Mouse (Mus musculus) liver, embryonic 11.5 days (tissue): ENCODE results near the gene C1qc. TPM values are rescaled to one million over a fixed set of nuclear protein-coding genes. Genes with fewer than 3 reads are reported as not detected.

Experiments used
- ATAC-seq: fragments of 200-750 bp; cut with Nextera tagmentation; replicated peaks from 2 replicates; pipeline ENCODE4 v1.8.0; 2017; ENCODE audit warnings: moderate number of reproducible peaks, mild to moderate bottlenecking, moderate TSS enrichment, moderate library complexity; ENCODE audit not compliant: low FRiP score
- DNase-seq: peaks from one replicate; pipeline ENCODE4 v3.0.0-alpha.2; 2017; ENCODE audit warnings: low spot score
- H3K27ac ChIP-seq: fragments of 300-500 bp; sonication (generic); 2 replicates; pipeline ENCODE4 v1.5.1; 2014; ENCODE audit warnings: mild to moderate bottlenecking, low read depth, low read length, control low read depth
- H3K27me3 ChIP-seq: fragments of 300-500 bp; sonication (generic); replicated peaks from 2 replicates; pipeline ENCODE4 v1.6.1; 2014; ENCODE audit warnings: low read length, mixed read lengths; ENCODE audit not compliant: control insufficient read depth, insufficient read depth
- H3K36me3 ChIP-seq: fragments of 300-500 bp; sonication (generic); 2 replicates; pipeline ENCODE4 v1.6.1; 2014; ENCODE audit warnings: mild to moderate bottlenecking, low read length, moderate library complexity, mixed read lengths; ENCODE audit not compliant: control insufficient read depth, insufficient read depth
- H3K4me1 ChIP-seq: fragments of 300-500 bp; sonication (generic); replicated peaks from 2 replicates; pipeline ENCODE4 v1.6.1; 2014; ENCODE audit warnings: low read length, mixed read lengths; ENCODE audit not compliant: control insufficient read depth, insufficient read depth
- H3K4me2 ChIP-seq: fragments of 300-500 bp; sonication (generic); 2 replicates; pipeline ENCODE4 v1.6.1; 2014; ENCODE audit warnings: mild to moderate bottlenecking, control low read depth, moderate library complexity
- H3K4me3 ChIP-seq: fragments of 300-500 bp; sonication (generic); 2 replicates; pipeline ENCODE4 v1.5.1; 2014; ENCODE audit warnings: low read depth, low read length, control low read depth
- H3K9ac ChIP-seq: fragments of 300-500 bp; sonication (generic); 2 replicates; pipeline ENCODE4 v1.6.1; 2014; ENCODE audit warnings: low read depth, low read length, control low read depth
- H3K9me3 ChIP-seq: fragments of 300-500 bp; sonication (generic); 2 replicates; pipeline ENCODE4 v1.6.1; 2016; ENCODE audit warnings: low read length, inconsistent platforms, mixed read lengths; ENCODE audit not compliant: control insufficient read depth
- WGBS: fragments of 180-500 bp; shearing (Covaris S2); extraction: QIAGEN DNeasy Blood & Tissue Kit; methylation state at CpG from one replicate; pipeline ENCODE4 v1.1.7; 2014; 5-methylcytosine and 5-hydroxymethylcytosine counted together
- polyA plus RNA-seq: library from polyadenylated mRNA; unstranded; fragments of >200 nt; fragmentation: Nextera tagmentation; extraction: Ambion mirVana; gene quantifications from 2 replicates; pipeline ENCODE4 v1.2.1, GENCODE M21; 2014

Gene C1qc
- polyA plus RNA-seq, 1 experiment from 2014 or later, result 42.0 TPM

GRCm38 (mm10) chr4:136889981-136890380 is 2.9 kb downstream of the C1qc start:
- Histone ChIP-seq H3K4me3 (no peak overlapping the region), H3K36me3 (no peaks in the 10 kb centered on the region), H3K9me3 (no peaks in the 10 kb centered on the region), H3K4me2 (no peak overlapping the region), H3K9ac (no peak overlapping the region), H3K27me3 (peaks cover 9% of the 10 kb centered on the region), H3K27ac (no peak overlapping the region), H3K4me1 (no peaks in the 10 kb centered on the region)
- DNase-seq, result no peak
- WGBS, result 82% methylated on average over 15 of the region's 15 CpGs
- ATAC-seq, result no peak

GRCm38 (mm10) chr4:136887714-136888113 is 5.2 kb downstream of the C1qc start:
- no peak overlapping the region for H3K4me2 ChIP-seq
- no peak overlapping the region for H3K9ac ChIP-seq
- WGBS, result 61% methylated on average over 5 of the region's 5 CpGs
- no peak for DNase-seq
- H3K9me3 ChIP-seq, result no peaks in the 10 kb centered on the region
- no peaks in the 10 kb centered on the region for H3K4me1 ChIP-seq
- no peaks in the 10 kb centered on the region for H3K36me3 ChIP-seq
- no peaks in the 10 kb centered on the region for H3K27me3 ChIP-seq
- no peak overlapping the region for H3K27ac ChIP-seq
- H3K4me3 ChIP-seq, result no peak overlapping the region
- no peak for ATAC-seq

GRCm38 (mm10) chr4:136886101-136886500 is 6.8 kb downstream of the C1qc start, which contains the start of gene C1qb:
Gene C1qb, minus strand, starts transcription at chr4:136886187.
- no peaks in the 10 kb centered on the region for H3K27me3 ChIP-seq
- H3K36me3 ChIP-seq, result no peaks in the 10 kb centered on the region
- no peak within 1 kb of the TSS for H3K4me2 ChIP-seq
- DNase-seq, result no peak
- 0 out of 2 replicates have a peak within 1 kb of the TSS, but pooled peaks have one; percentile 7 for H3K4me3 ChIP-seq
- ATAC-seq, result no peak
- H3K9me3 ChIP-seq, result no peaks in the 10 kb centered on the region
- no peaks in the 10 kb centered on the region for H3K4me1 ChIP-seq
- H3K27ac ChIP-seq, result no peak within 1 kb of the TSS
- H3K9ac ChIP-seq, result no peak within 1 kb of the TSS
- 59% methylated on average over 7 of the region's 7 CpGs for WGBS

- Histone ChIP-seq H3K27me3 (no peaks in the 10 kb centered on the region), H3K9me3 (no peaks in the 10 kb centered on the region), H3K27ac (no peak overlapping the region), H3K4me2 (no peak overlapping the region), H3K4me3 (no peak overlapping the region), H3K4me1 (no peaks in the 10 kb centered on the region), H3K36me3 (no peaks in the 10 kb centered on the region), H3K9ac (no peak overlapping the region)
- WGBS, result 19% methylated on average over 5 of the region's 5 CpGs
- ATAC-seq (0 out of 2 replicates have a peak, but pooled peaks have one; percentile 10), DNase-seq (no peak)
Measured at GRCm38 (mm10) chr4:136878601-136879000, 14.3 kb downstream of the C1qc start.

- Histone ChIP-seq H3K27me3 (no peaks in the 10 kb centered on the region), H3K4me2 (no peak overlapping the region), H3K9me3 (no peaks in the 10 kb centered on the region), H3K36me3 (no peaks in the 10 kb centered on the region), H3K9ac (no peak overlapping the region), H3K27ac (no peak overlapping the region), H3K4me1 (no peaks in the 10 kb centered on the region), H3K4me3 (no peak overlapping the region)
- ATAC-seq, result no peak
- 39% methylated on average over 8 of the region's 8 CpGs for WGBS
- no peak for DNase-seq
Measured at GRCm38 (mm10) chr4:136878171-136878570, 14.7 kb downstream of the C1qc start.

- Histone ChIP-seq H3K9me3 (no peaks in the 10 kb centered on the region), H3K9ac (no peak overlapping the region), H3K36me3 (no peaks in the 10 kb centered on the region), H3K4me1 (no peaks in the 10 kb centered on the region), H3K27me3 (no peaks in the 10 kb centered on the region), H3K27ac (no peak overlapping the region), H3K4me2 (no peak overlapping the region), H3K4me3 (no peak overlapping the region)
- ATAC-seq (no peak), DNase-seq (no peak)
- 25% methylated on average over 7 of the region's 7 CpGs for WGBS
Measured at GRCm38 (mm10) chr4:136876971-136877370, 15.9 kb downstream of the C1qc start.

DNA sequence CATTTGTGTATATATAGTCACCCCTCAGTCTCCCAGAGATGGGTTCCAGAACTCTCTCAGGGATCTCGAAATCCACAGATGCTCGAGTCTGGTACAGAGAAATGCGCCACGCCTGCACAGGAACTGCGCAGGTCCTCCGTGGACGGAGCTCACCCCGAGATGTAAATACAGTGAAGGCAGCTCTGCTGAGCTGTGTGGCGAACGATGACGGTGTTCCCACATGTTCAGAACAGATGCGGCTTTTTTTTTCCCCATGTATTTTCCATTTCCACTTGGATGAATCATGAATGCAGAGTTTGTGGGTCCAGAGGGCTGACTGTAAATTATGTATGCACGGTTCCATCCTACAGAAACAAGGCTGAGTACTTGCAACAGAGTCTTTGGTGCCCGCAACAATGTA is 17.9 kb downstream of the C1qc start:
- Histone ChIP-seq H3K4me2 (no peak overlapping the region), H3K36me3 (no peaks in the 10 kb centered on the region), H3K4me3 (no peak overlapping the region), H3K9me3 (no peaks in the 10 kb centered on the region), H3K9ac (no peak overlapping the region), H3K27me3 (no peaks in the 10 kb centered on the region), H3K4me1 (no peaks in the 10 kb centered on the region), H3K27ac (no peak overlapping the region)
- ATAC-seq (no peak), DNase-seq (no peak)
- WGBS, result 83% methylated on average over 14 of the region's 14 CpGs

GRCm38 (mm10) chr4:136868371-136868770 is 24.5 kb downstream of the C1qc start:
- Histone ChIP-seq H3K4me3 (no peak overlapping the region), H3K4me2 (no peak overlapping the region), H3K27ac (no peak overlapping the region), H3K4me1 (0 out of 2 replicates have a peak, but pooled peaks cover 5% of the 10 kb centered on the region), H3K36me3 (no peaks in the 10 kb centered on the region), H3K9ac (no peak overlapping the region), H3K9me3 (no peaks in the 10 kb centered on the region), H3K27me3 (0 out of 2 replicates have a peak, but pooled peaks cover 2% of the 10 kb centered on the region)
- DNase-seq, result no peak
- ATAC-seq, result no peak
- WGBS, result 69% methylated on average over 6 of the region's 6 CpGs

- DNase-seq, result peak; percentile 46
- Histone ChIP-seq H3K4me1 (0 out of 2 replicates have a peak, but pooled peaks cover 6% of the 10 kb centered on the region), H3K27ac (no peak overlapping the region), H3K9ac (no peak overlapping the region), H3K4me2 (no peak overlapping the region), H3K36me3 (no peaks in the 10 kb centered on the region), H3K9me3 (no peaks in the 10 kb centered on the region), H3K27me3 (0 out of 2 replicates have a peak, but pooled peaks cover 2% of the 10 kb centered on the region), H3K4me3 (no peak overlapping the region)
- 13% methylated on average over 11 of the region's 12 CpGs for WGBS
- ATAC-seq, result no peak
Measured at GRCm38 (mm10) chr4:136867690-136868345, 25.0 kb downstream of the C1qc start.
